Mouse (Mus musculus) heart, embryonic 12.5 days (tissue): ENCODE measurements at regions not wholly inside any gene's neighbourhood (a gene's known extent, or its start where the extent isn't known, plus 50 kb on each side); places are given as distances from the start of the nearest gene placed in this dataset.
A peak's percentile ranks its signal among the peaks of the same experiment; 100 is the strongest.

ENCODE experiments used
- ATAC-seq: fragments of 200-750 bp; cut with Nextera tagmentation; 2 replicates; pipeline ENCODE4 v1.8.0; 2017; ENCODE audit warnings: moderate TSS enrichment, moderate library complexity; ENCODE audit not compliant: insufficient number of reproducible peaks, low FRiP score
- H3K27ac ChIP-seq: fragments of 300-500 bp; sonication (generic); 2 replicates; pipeline ENCODE4 v1.5.1; 2016; ENCODE audit warnings: mild to moderate bottlenecking, moderate library complexity; ENCODE audit not compliant: poor library complexity, severe bottlenecking
- H3K27me3 ChIP-seq: fragments of 300-500 bp; sonication (generic); replicated peaks from 2 replicates; pipeline ENCODE4 v1.6.1; 2016; ENCODE audit warnings: mild to moderate bottlenecking, moderate library complexity
- H3K36me3 ChIP-seq: fragments of 300-500 bp; sonication (generic); 2 replicates; pipeline ENCODE4 v1.6.1; 2016; ENCODE audit warnings: mild to moderate bottlenecking, moderate library complexity
- H3K4me1 ChIP-seq: fragments of 300-500 bp; sonication (generic); replicated peaks from 2 replicates; pipeline ENCODE4 v1.6.1; 2016; ENCODE audit warnings: mild to moderate bottlenecking
- H3K4me2 ChIP-seq: fragments of 300-500 bp; sonication (generic); 2 replicates; pipeline ENCODE4 v1.6.1; 2016; ENCODE audit warnings: mild to moderate bottlenecking, moderate library complexity
- H3K4me3 ChIP-seq: fragments of 300-500 bp; sonication (generic); 2 replicates; pipeline ENCODE4 v1.5.1; 2016; ENCODE audit warnings: mild to moderate bottlenecking
- H3K9ac ChIP-seq: fragments of 300-500 bp; sonication (generic); 2 replicates; pipeline ENCODE4 v1.6.1; 2016; ENCODE audit warnings: mild to moderate bottlenecking, moderate library complexity
- H3K9me3 ChIP-seq: fragments of 300-500 bp; sonication (generic); replicated peaks from 2 replicates; pipeline ENCODE4 v1.6.1; 2016; ENCODE audit warnings: mild to moderate bottlenecking, moderate library complexity
- WGBS: fragments of 180-500 bp; shearing (Covaris S2); methylation state at CpG from one replicate; pipeline ENCODE4 v1.1.7; 2016; 5-methylcytosine and 5-hydroxymethylcytosine counted together

GRCm38 (mm10) chr4:82234443-82234842 is 471.1 kb downstream of the Nfib start:
- 51% methylated on average over 5 of the region's 5 CpGs for WGBS
- Histone ChIP-seq H3K27me3 (no peaks in the 10 kb centered on the region), H3K4me1 (peaks cover 13% of the 10 kb centered on the region; the same call in 1 of the 2 replicates), H3K4me3 (no peak overlapping the region), H3K27ac (peak overlapping the region; percentile 60; the same call in 1 of the 2 replicates), H3K9me3 (peaks cover 12% of the 10 kb centered on the region), H3K4me2 (no peak overlapping the region), H3K36me3 (no peaks in the 10 kb centered on the region; the same call in 1 of the 2 replicates), H3K9ac (no peak overlapping the region)
- ATAC-seq = no peak

- no peaks in the 10 kb centered on the region for H3K36me3 ChIP-seq
- no peak overlapping the region for H3K27ac ChIP-seq
- H3K4me1 ChIP-seq = no peaks in the 10 kb centered on the region
- no peaks in the 10 kb centered on the region for H3K27me3 ChIP-seq
- no peak overlapping the region for H3K4me2 ChIP-seq
- 58% methylated on average over 6 of the region's 6 CpGs for WGBS
- H3K9me3 ChIP-seq = peaks cover 4% of the 10 kb centered on the region; the same call in 1 of the 2 replicates
- H3K9ac ChIP-seq = no peak overlapping the region
- H3K4me3 ChIP-seq = no peak overlapping the region
- ATAC-seq = no peak
Observed at GRCm38 (mm10) chr4:82226197-82227119, 479.1 kb downstream of the Nfib start.

- Histone ChIP-seq H3K4me3 (no peak overlapping the region), H3K27ac (peak overlapping the region; percentile 50), H3K9me3 (peaks cover 4% of the 10 kb centered on the region; the same call in 1 of the 2 replicates), H3K4me1 (peaks cover 12% of the 10 kb centered on the region), H3K36me3 (no peaks in the 10 kb centered on the region), H3K9ac (no peak overlapping the region), H3K4me2 (no peak overlapping the region), H3K27me3 (no peaks in the 10 kb centered on the region)
- no peak for ATAC-seq
- WGBS = 74% methylated on average over 8 of the region's 8 CpGs
Observed at GRCm38 (mm10) chr4:82220724-82221123, 484.8 kb downstream of the Nfib start.

GRCm38 (mm10) chr4:82220120-82220714 is 485.3 kb downstream of the Nfib start:
- H3K9ac ChIP-seq = no peak overlapping the region
- H3K4me1 ChIP-seq = peaks cover 12% of the 10 kb centered on the region
- 43% methylated on average over 7 of the region's 7 CpGs for WGBS
- H3K4me2 ChIP-seq = no peak overlapping the region
- no peak overlapping the region for H3K4me3 ChIP-seq
- ATAC-seq = peak; percentile 77
- peaks cover 4% of the 10 kb centered on the region; the same call in 1 of the 2 replicates for H3K9me3 ChIP-seq
- no peaks in the 10 kb centered on the region for H3K36me3 ChIP-seq
- H3K27me3 ChIP-seq = no peaks in the 10 kb centered on the region
- H3K27ac ChIP-seq = peak overlapping the region; percentile 50

DNA sequence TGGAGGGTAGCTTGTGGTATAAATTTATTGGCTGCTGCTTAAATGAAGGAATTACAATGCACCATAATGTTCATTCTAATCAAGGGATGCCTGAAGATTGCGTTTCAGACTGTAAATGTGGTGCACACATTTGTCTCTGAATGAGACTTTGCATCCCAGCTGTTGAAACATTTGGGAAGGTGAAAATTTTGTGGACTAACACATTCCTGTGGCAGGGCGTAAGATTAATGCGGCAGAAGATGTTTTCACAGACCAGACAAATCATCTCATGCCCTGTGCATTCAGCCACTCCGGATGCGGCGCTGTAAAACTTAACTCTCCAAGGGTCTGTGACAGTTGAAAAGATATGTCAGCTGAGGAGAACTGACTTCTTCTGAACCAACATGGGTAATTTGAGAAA is 486.9 kb downstream of the Nfib start:
- Histone ChIP-seq H3K4me2 (no peak overlapping the region), H3K9ac (no peak overlapping the region), H3K4me1 (peaks cover 12% of the 10 kb centered on the region), H3K27me3 (no peaks in the 10 kb centered on the region), H3K9me3 (peaks cover 4% of the 10 kb centered on the region; the same call in 1 of the 2 replicates), H3K27ac (no peak overlapping the region), H3K4me3 (no peak overlapping the region), H3K36me3 (no peaks in the 10 kb centered on the region)
- ATAC-seq = no peak
- WGBS = 76% methylated on average over 6 of the region's 6 CpGs

- no peak overlapping the region for H3K27ac ChIP-seq
- no peak for ATAC-seq
- 86% methylated on average over 1 of the region's 1 CpGs for WGBS
Observed at GRCm38 (mm10) chr4:82207031-82207430, 498.5 kb downstream of the Nfib start.

DNA sequence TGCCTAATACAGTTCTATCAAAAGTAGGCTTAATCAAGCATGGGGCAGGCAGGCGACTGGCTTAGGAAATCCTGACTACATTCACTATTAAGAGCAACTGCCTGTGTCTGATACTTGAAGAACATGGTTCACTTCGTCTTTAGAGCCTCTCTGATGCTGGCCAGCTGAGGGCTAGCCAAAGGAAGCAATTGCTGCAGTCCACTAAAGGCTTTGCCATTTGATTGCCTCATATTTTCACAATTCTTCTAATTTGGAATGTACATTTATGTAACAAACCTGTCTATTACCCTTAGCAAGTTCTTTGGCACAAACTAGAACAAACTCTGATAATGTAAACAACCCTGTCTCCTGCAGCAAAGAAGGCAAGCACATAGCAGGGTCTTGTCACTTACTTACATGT is 505.2 kb downstream of the Nfib start:
- H3K9ac ChIP-seq = no peak overlapping the region
- H3K27me3 ChIP-seq = no peaks in the 10 kb centered on the region
- no peaks in the 10 kb centered on the region for H3K9me3 ChIP-seq
- WGBS = 65% methylated on average over 2 of the region's 2 CpGs
- no peak overlapping the region for H3K4me3 ChIP-seq
- H3K4me1 ChIP-seq = peaks cover 27% of the 10 kb centered on the region
- no peaks in the 10 kb centered on the region for H3K36me3 ChIP-seq
- ATAC-seq = no peak
- H3K4me2 ChIP-seq = no peak overlapping the region
- no peak overlapping the region for H3K27ac ChIP-seq

More at GRCm38 (mm10) chr4:82207031-82207430, 498.5 kb downstream of the Nfib start:
- H3K9me3 ChIP-seq = no peaks in the 10 kb centered on the region
- no peaks in the 10 kb centered on the region for H3K36me3 ChIP-seq
- H3K4me2 ChIP-seq = no peak overlapping the region
- no peaks in the 10 kb centered on the region for H3K4me1 ChIP-seq
- no peak overlapping the region for H3K9ac ChIP-seq
- no peaks in the 10 kb centered on the region for H3K27me3 ChIP-seq
- no peak overlapping the region for H3K4me3 ChIP-seq

DNA sequence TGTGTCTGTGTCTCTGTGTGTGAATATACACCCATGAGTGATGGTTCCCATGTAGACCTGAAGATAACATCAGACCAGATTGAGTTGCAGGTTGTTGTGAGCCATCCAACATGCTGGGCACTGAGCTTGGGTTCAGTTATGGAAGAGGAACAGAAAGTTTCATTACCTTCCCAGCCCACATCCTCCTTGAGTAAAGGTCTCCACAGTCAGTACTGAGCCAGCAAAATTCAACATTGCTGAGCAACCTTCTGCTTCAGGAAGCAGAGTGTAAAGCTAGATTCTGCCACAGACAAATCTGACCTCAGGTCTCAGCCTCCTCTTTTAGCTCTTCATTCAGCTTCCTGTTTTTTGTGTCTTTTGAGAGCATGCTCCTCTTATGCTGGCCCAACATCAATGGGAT is 506.4 kb downstream of the Nfib start:
- peaks cover 28% of the 10 kb centered on the region for H3K4me1 ChIP-seq
- no peak overlapping the region for H3K27ac ChIP-seq
- no peak overlapping the region for H3K4me3 ChIP-seq
- H3K36me3 ChIP-seq = no peaks in the 10 kb centered on the region
- ATAC-seq = no peak
- no peak overlapping the region for H3K4me2 ChIP-seq
- H3K27me3 ChIP-seq = no peaks in the 10 kb centered on the region
- H3K9ac ChIP-seq = no peak overlapping the region
- no peaks in the 10 kb centered on the region for H3K9me3 ChIP-seq

DNA sequence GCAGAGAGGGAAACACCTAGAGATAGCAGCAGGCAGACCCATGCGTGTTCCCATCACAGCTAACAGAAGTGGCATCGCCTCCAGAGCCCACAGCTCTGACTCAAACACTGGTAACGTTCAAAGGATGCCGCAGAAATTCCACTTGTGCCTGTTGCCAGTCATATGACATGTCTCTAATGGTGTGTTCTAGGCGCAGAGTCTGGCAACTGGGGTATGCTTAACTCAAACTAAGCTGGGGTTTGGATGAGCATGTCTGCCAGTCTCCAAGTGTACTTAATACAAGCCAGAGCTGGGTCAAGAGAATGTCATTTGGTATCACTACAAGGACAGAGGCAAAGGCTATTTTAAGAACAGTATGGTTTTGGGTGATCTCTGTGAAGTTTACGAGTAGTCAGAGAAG is 507.9 kb downstream of the Nfib start:
- Histone ChIP-seq H3K4me1 (peaks cover 33% of the 10 kb centered on the region), H3K9me3 (no peaks in the 10 kb centered on the region), H3K27me3 (no peaks in the 10 kb centered on the region), H3K9ac (no peak overlapping the region), H3K36me3 (no peaks in the 10 kb centered on the region), H3K4me2 (no peak overlapping the region; the same call in 1 of the 2 replicates), H3K27ac (peak overlapping the region; percentile 60), H3K4me3 (no peak overlapping the region)
- ATAC-seq = 0 out of 2 replicates have a peak, but pooled peaks have one; percentile 33
- 36% methylated on average over 6 of the region's 6 CpGs for WGBS

- H3K4me3 ChIP-seq = no peak overlapping the region
- no peaks in the 10 kb centered on the region for H3K27me3 ChIP-seq
- 38% methylated on average over 6 of the region's 6 CpGs for WGBS
- peak overlapping the region; percentile 37; the same call in 1 of the 2 replicates for H3K27ac ChIP-seq
- no peak overlapping the region for H3K4me2 ChIP-seq
- peaks cover 33% of the 10 kb centered on the region for H3K4me1 ChIP-seq
- ATAC-seq = no peak
- H3K9ac ChIP-seq = no peak overlapping the region
- H3K9me3 ChIP-seq = no peaks in the 10 kb centered on the region
- H3K36me3 ChIP-seq = no peaks in the 10 kb centered on the region
Observed at GRCm38 (mm10) chr4:82196024-82196647, 509.4 kb downstream of the Nfib start.

- H3K27me3 ChIP-seq = no peaks in the 10 kb centered on the region
- H3K4me3 ChIP-seq = no peak overlapping the region
- no peaks in the 10 kb centered on the region for H3K36me3 ChIP-seq
- no peak overlapping the region for H3K9ac ChIP-seq
- 52% methylated on average over 5 of the region's 5 CpGs for WGBS
- H3K9me3 ChIP-seq = no peaks in the 10 kb centered on the region
- no peak overlapping the region for H3K4me2 ChIP-seq
- H3K4me1 ChIP-seq = peaks cover 28% of the 10 kb centered on the region
- no peak for ATAC-seq
- peak overlapping the region; percentile 43; the same call in 1 of the 2 replicates for H3K27ac ChIP-seq
Observed at GRCm38 (mm10) chr4:82193905-82194304, 511.6 kb downstream of the Nfib start.
